Mouse (Mus musculus): ENCODE data around the gene Lrba. TPM values are rescaled to one million over a fixed set of nuclear protein-coding genes. Genes with fewer than 3 reads are reported as not detected.

Lrba gene
- polyA plus RNA-seq, 1 experiment = 16.8 TPM

- Histone ChIP-seq H3K27ac (replicated peaks; ENCODE audit: low read depth, low read length) (peak overlapping the region; percentile 65; the same call in 1 of the 2 replicates), H3K4me1 (ENCODE audit: control insufficient read depth, insufficient read depth, insufficient read length, low read length) (peaks cover 7% of the 10 kb centered on the region; the same call in 1 of the 2 replicates), H3K4me3 (ENCODE audit: insufficient read depth, low read depth, low read length) (no peak overlapping the region)
Measured at GRCm38 (mm10) chr3:86804265-86804664, 579.8 kb downstream of the Lrba start.

GRCm38 (mm10) chr3:86806834-86807233, 582.4 kb downstream of the Lrba start:
- Histone ChIP-seq H3K4me3 (ENCODE audit: insufficient read depth, low read depth, low read length) (no peak overlapping the region), H3K4me1 (ENCODE audit: control insufficient read depth, insufficient read depth, insufficient read length, low read length) (peaks cover 7% of the 10 kb centered on the region; the same call in 1 of the 2 replicates), H3K27ac (replicated peaks; ENCODE audit: low read depth, low read length) (no peak overlapping the region)

GRCm38 (mm10) chr3:86807750-86808467, 583.4 kb downstream of the Lrba start:
- peaks cover 8% of the 10 kb centered on the region for H3K4me1 ChIP-seq (ENCODE audit: control insufficient read depth, insufficient read depth, insufficient read length, low read length)
- H3K27ac ChIP-seq (replicated peaks; ENCODE audit: low read depth, low read length) = no peak overlapping the region
- H3K4me3 ChIP-seq (ENCODE audit: insufficient read depth, low read depth, low read length) = no peak overlapping the region

GRCm38 (mm10) chr3:86809199-86809598, 584.7 kb downstream of the Lrba start:
- H3K4me3 ChIP-seq (ENCODE audit: insufficient read depth, low read depth, low read length) = no peak overlapping the region
- peaks cover 5% of the 10 kb centered on the region for H3K4me1 ChIP-seq (ENCODE audit: control insufficient read depth, insufficient read depth, insufficient read length, low read length)
- H3K27ac ChIP-seq (replicated peaks; ENCODE audit: low read depth, low read length) = no peak overlapping the region

- no peak overlapping the region for H3K27ac ChIP-seq (replicated peaks; ENCODE audit: low read depth, low read length)
- peaks cover 4% of the 10 kb centered on the region; the same call in 1 of the 2 replicates for H3K4me1 ChIP-seq (ENCODE audit: control insufficient read depth, insufficient read depth, insufficient read length, low read length)
- no peak overlapping the region for H3K4me3 ChIP-seq (ENCODE audit: insufficient read depth, low read depth, low read length)
Measured at GRCm38 (mm10) chr3:86809646-86810045, 585.2 kb downstream of the Lrba start.

- Histone ChIP-seq H3K27ac (replicated peaks; ENCODE audit: low read depth, low read length) (no peak overlapping the region), H3K4me3 (ENCODE audit: insufficient read depth, low read depth, low read length) (no peak overlapping the region), H3K4me1 (ENCODE audit: control insufficient read depth, insufficient read depth, insufficient read length, low read length) (peaks cover 4% of the 10 kb centered on the region; the same call in 1 of the 2 replicates)
Measured at GRCm38 (mm10) chr3:86810908-86811307, 586.4 kb downstream of the Lrba start.

- Histone ChIP-seq H3K27ac (replicated peaks; ENCODE audit: low read depth, low read length) (no peak overlapping the region), H3K4me1 (ENCODE audit: control insufficient read depth, insufficient read depth, insufficient read length, low read length) (peaks cover 4% of the 10 kb centered on the region; the same call in 1 of the 2 replicates), H3K4me3 (ENCODE audit: insufficient read depth, low read depth, low read length) (no peak overlapping the region)
Measured at GRCm38 (mm10) chr3:86812689-86813088, 588.2 kb downstream of the Lrba start.

GRCm38 (mm10) chr3:86818001-86818585, 593.6 kb downstream of the Lrba start:
- Histone ChIP-seq H3K4me3 (ENCODE audit: insufficient read depth, low read depth, low read length) (no peak overlapping the region), H3K27ac (replicated peaks; ENCODE audit: low read depth, low read length) (no peak overlapping the region)

GRCm38 (mm10) chr3:86819372-86819771, 594.9 kb downstream of the Lrba start:
- Histone ChIP-seq H3K4me3 (ENCODE audit: insufficient read depth, low read depth, low read length) (no peak overlapping the region), H3K27ac (replicated peaks; ENCODE audit: low read depth, low read length) (no peak overlapping the region), H3K4me1 (ENCODE audit: control insufficient read depth, insufficient read depth, insufficient read length, low read length) (no peaks in the 10 kb centered on the region)

More at GRCm38 (mm10) chr3:86818001-86818585, 593.6 kb downstream of the Lrba start:
- H3K4me1 ChIP-seq (ENCODE audit: control insufficient read depth, insufficient read depth, insufficient read length, low read length) = 0 out of 2 replicates have a peak, but pooled peaks cover under 1% of the 10 kb centered on the region

- H3K27ac ChIP-seq (replicated peaks; ENCODE audit: low read depth, low read length) = no peak overlapping the region
- H3K4me3 ChIP-seq (ENCODE audit: insufficient read depth, low read depth, low read length) = no peak overlapping the region
- no peaks in the 10 kb centered on the region for H3K4me1 ChIP-seq (ENCODE audit: control insufficient read depth, insufficient read depth, insufficient read length, low read length)
Measured at GRCm38 (mm10) chr3:86820344-86820743, 595.9 kb downstream of the Lrba start.

GRCm38 (mm10) chr3:86821383-86821782, 596.9 kb downstream of the Lrba start:
- Histone ChIP-seq H3K4me3 (ENCODE audit: insufficient read depth, low read depth, low read length) (no peak overlapping the region), H3K4me1 (ENCODE audit: control insufficient read depth, insufficient read depth, insufficient read length, low read length) (no peaks in the 10 kb centered on the region), H3K27ac (replicated peaks; ENCODE audit: low read depth, low read length) (no peak overlapping the region)

- Histone ChIP-seq H3K4me1 (ENCODE audit: control insufficient read depth, insufficient read depth, insufficient read length, low read length) (no peaks in the 10 kb centered on the region), H3K27ac (replicated peaks; ENCODE audit: low read depth, low read length) (no peak overlapping the region), H3K4me3 (ENCODE audit: insufficient read depth, low read depth, low read length) (no peak overlapping the region)
Measured at GRCm38 (mm10) chr3:86827506-86827905, 603.0 kb downstream of the Lrba start.

- Histone ChIP-seq H3K27ac (replicated peaks; ENCODE audit: low read depth, low read length) (no peak overlapping the region), H3K4me3 (ENCODE audit: insufficient read depth, low read depth, low read length) (no peak overlapping the region), H3K4me1 (ENCODE audit: control insufficient read depth, insufficient read depth, insufficient read length, low read length) (no peaks in the 10 kb centered on the region)
Measured at GRCm38 (mm10) chr3:86832115-86832514, 607.6 kb downstream of the Lrba start.
